Mouse (Mus musculus) cerebellum, adult 2 months (tissue): Measurements from ENCODE around the gene Nek1. TPM values are rescaled to one million over a fixed set of nuclear protein-coding genes. Genes with fewer than 3 reads are reported as not detected.
"Not testable (repeated sequence)": the region's sequence is repeated elsewhere in the genome, so short reads cannot be mapped to it uniquely, and the experiment has no call there.

Source experiments
- DNase-seq, 2 experiments: peaks; one replicate each; pipeline ENCODE4 v3.0.0; 2021
- H3K27ac ChIP-seq: fragments of 200-500 bp; 2 replicates; pipeline ENCODE4 v1.5.1; 2012; ENCODE audit warnings: low read length, control low read depth, inconsistent platforms; ENCODE audit not compliant: insufficient read depth
- H3K27me3 ChIP-seq: fragments of 200-500 bp; 2 replicates; pipeline ENCODE4 v1.6.1; 2012; ENCODE audit warnings: inconsistent platforms, mild to moderate bottlenecking, low read length, moderate library complexity; ENCODE audit not compliant: control insufficient read depth, insufficient read depth
- H3K4me1 ChIP-seq: fragments of 200-500 bp; 2 replicates; pipeline ENCODE4 v1.6.1; 2011; ENCODE audit warnings: low read length; ENCODE audit not compliant: control insufficient read depth, insufficient read depth
- H3K4me3 ChIP-seq: fragments of 200-500 bp; replicated peaks from 2 replicates; pipeline ENCODE3; 2011; ENCODE audit warnings: mild to moderate bottlenecking, low read depth, low read length, control low read depth; ENCODE audit not compliant: insufficient read depth
- CTCF ChIP-seq: fragments of 200-500 bp; IDR thresholded peaks from 2 replicates; pipeline ENCODE4 v1.5.1; 2011; ENCODE audit warnings: low read depth, mild to moderate bottlenecking, control low read depth, low read length, moderate library complexity, borderline replicate concordance; ENCODE audit not compliant: insufficient read depth
- POLR2A ChIP-seq: fragments of 200-500 bp; IDR thresholded peaks from 2 replicates; pipeline ENCODE4 v1.6.1; 2011; ENCODE audit warnings: low read length, control low read depth, borderline replicate concordance; ENCODE audit not compliant: insufficient read depth
- WGBS: fragments of 180-500 bp; shearing (Covaris S2); methylation state at CpG from one replicate; pipeline ENCODE4 v1.1.7; 2018; 5-methylcytosine and 5-hydroxymethylcytosine counted together
- polyA plus RNA-seq: library from polyadenylated mRNA; depleted of rRNA; stranded (reverse); fragments of >200 nt; gene quantifications from 2 replicates; pipeline ENCODE4 v1.2.3, GENCODE M21; 2012

Nek1 gene
- polyA plus RNA-seq, 1 experiment: 22.5 TPM

GRCm38 (mm10) chr8:60974837-60975236 lies 18.2 kb upstream of the Nek1 start:
- DNase-seq: no peak
- 86% methylated on average over 2 of the region's 2 CpGs for WGBS
- Histone ChIP-seq H3K4me3 (no peak overlapping the region), H3K27me3 (no peaks in the 10 kb centered on the region), H3K27ac (no peak overlapping the region), H3K4me1 (peaks cover 11% of the 10 kb centered on the region; the same call in 1 of the 2 replicates)
- no peak for TF ChIP-seq CTCF
- TF ChIP-seq POLR2A: no peak

- DNase-seq: no peak
- 87% methylated on average over 9 of the region's 9 CpGs for WGBS
- Histone ChIP-seq H3K27ac (no peak overlapping the region), H3K27me3 (no peaks in the 10 kb centered on the region), H3K4me3 (no peak overlapping the region), H3K4me1 (peaks cover 7% of the 10 kb centered on the region; the same call in 1 of the 2 replicates)
- TF ChIP-seq POLR2A (no peak), CTCF (no peak)
Observed at GRCm38 (mm10) chr8:60976818-60977217, 16.2 kb upstream of the Nek1 start.

DNA sequence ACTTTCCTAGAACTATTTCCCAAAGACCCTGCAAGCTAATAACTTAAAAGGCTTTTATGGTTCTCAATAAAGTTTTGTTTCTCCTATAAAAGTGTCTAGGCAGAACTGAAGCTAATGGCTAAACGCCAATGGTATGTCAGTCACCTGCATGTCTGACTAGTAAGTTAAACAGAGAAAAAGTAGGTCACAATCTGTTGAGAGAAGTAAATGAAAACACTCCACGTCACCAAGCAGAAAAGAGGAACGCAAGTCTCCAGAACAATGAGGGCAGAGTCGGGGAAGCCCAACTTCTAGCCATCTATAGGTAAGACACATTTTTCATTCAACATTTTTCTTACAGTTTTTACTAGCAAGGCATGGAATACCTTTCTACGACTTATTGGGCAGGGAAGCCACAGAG lies 14.5 kb upstream of the Nek1 start:
- no peak for TF ChIP-seq CTCF
- no peak for TF ChIP-seq POLR2A
- Histone ChIP-seq H3K4me3 (no peak overlapping the region), H3K4me1 (peaks cover 5% of the 10 kb centered on the region; the same call in 1 of the 2 replicates), H3K27ac (no peak overlapping the region), H3K27me3 (no peaks in the 10 kb centered on the region)
- 26% methylated on average over 5 of the region's 5 CpGs for WGBS
- DNase-seq: no peak

DNA sequence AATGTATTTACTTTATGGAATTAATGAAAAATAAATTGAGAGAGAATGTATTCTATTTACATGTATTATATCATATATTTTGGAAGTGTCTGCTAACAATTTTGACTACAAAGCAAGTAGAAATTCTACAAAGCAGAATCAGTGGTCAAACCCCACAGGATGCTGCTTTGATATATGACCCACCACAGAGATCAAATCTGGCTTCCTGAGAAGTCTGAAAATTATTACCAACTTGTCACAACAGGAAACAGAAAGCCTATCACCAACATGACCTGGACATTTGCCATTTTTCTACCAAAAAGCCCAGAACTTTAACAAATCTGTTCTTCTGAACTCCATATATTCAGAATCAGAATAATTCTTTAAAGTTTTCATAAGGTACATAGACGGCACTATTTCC lies 11.6 kb upstream of the Nek1 start:
- Histone ChIP-seq H3K27ac (no peak overlapping the region), H3K4me3 (no peak overlapping the region), H3K27me3 (no peaks in the 10 kb centered on the region), H3K4me1 (peaks cover 5% of the 10 kb centered on the region; the same call in 1 of the 2 replicates)
- DNase-seq: no peak
- no peak for TF ChIP-seq POLR2A
- no peak for TF ChIP-seq CTCF
- WGBS: 50% methylated on average over 1 of the region's 1 CpGs

DNA sequence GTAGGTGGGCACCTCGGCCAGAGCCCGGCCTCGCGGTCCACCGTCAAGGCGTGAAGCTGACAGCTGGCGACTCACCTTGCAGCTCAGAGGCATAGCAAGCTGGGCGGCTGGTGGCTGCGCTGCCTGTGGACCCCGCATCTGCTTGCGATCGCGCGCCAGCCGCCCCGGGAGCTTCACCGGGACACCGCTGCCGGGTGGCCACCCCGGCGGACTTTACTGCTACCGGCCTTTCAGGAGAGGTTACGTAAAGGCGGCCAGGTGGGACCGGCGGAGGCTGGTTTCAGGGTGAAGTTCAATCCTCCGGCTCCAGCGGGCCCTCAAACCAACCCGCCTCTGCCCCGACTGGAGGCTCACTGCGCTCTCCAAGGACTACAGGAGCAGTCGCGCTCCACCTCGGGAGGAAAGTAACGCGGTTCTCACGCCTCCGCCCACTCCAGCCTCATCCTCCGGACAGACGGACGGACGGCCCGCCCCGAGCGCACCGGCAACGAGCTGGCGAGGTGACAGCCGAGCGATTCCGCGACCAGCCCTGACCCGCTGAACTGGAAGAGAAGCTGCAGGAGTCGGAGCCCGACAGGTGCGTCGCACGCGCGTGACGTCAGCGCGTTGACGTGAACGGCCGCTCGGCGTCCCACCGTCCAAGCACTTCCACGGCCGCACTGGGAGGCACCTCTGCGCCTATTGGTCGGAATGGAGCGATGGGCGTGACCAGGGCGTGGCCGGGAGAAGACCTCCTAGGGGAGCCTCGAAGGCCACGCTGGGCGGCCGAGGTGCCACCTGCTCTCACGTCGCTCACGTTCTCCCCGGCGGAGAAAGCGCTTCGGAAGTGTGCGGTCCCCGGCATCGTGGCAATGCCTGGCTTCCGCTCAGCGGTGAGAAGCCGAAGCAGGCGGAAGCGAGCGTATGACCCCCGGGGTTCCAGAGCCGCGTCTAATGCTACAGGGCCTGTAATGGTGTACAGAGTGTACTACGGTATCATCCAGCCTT lies 10.0 kb upstream of the Nek1 start, which contains the start of gene Clcn3:
Clcn3 (minus strand) TSS at position 600 of the 987 bp plus-strand sequence.
- Histone ChIP-seq H3K4me1 (peaks cover 5% of the 10 kb centered on the region; the same call in 1 of the 2 replicates), H3K4me3 (peak within 1 kb of the TSS; percentile 73), H3K27me3 (no peaks in the 10 kb centered on the region), H3K27ac (peak within 1 kb of the TSS; percentile 74)
- under 1% methylated on average over 101 of the region's 101 CpGs for WGBS
- peak; percentile 98 to 99 for DNase-seq
- TF ChIP-seq CTCF (no peak), POLR2A (peak; percentile 93)

- Histone ChIP-seq H3K4me1 (peaks cover 5% of the 10 kb centered on the region; the same call in 1 of the 2 replicates), H3K27ac (peak overlapping the region; percentile 36; the same call in 1 of the 2 replicates), H3K27me3 (no peaks in the 10 kb centered on the region), H3K4me3 (peak overlapping the region; percentile 69)
- TF ChIP-seq POLR2A (no peak), CTCF (peak; percentile 64)
- WGBS: under 1% methylated on average over 9 of the region's 9 CpGs
- peak; percentile 73 to 80 for DNase-seq
Observed at GRCm38 (mm10) chr8:60983688-60984079, 9.3 kb upstream of the Nek1 start.

DNA sequence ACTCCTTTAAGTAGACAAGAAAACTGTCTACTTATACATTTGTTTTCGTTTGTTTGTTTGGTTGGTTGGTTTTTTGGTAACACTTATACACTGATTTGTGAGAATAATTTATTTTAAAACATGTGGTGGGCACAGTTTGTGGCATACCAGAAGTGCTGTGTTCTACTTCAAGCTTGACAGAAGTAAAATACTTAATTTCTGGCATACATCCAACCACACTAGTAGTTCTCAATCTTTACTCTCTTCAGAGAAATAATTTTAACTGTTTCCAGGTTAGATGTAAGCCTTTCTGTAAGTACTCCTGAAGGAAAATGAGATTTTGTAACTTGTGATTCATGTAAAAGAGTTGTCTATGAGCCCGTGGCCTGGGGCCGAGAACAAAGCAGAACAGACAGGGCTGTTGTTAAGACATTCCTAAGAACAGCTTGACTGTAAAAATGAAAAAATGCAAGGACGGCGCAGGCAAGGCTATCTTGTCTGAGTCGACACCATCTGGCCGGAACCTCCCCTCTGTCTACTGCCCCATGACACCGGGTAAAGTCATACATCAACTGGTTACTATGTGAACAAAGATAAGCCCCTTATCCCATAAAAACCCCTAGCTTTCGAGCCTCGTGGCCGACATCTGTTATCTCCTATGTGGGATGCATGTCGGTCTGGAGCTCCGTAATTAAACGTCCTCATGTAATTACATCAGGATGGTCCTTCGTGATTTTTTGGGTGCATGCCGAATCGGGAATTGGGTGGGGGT lies 8.6 kb upstream of the Nek1 start:
- whole genome bisulfite sequencing: 90% methylated on average over 17 of the region's 17 CpGs
- not testable (repeated sequence) for DNase-seq, H3K27me3 ChIP-seq, H3K27ac ChIP-seq, H3K4me3 ChIP-seq, H3K4me1 ChIP-seq

GRCm38 (mm10) chr8:60992561-60992909 lies 460 bp upstream of the Nek1 start:
- DNase-seq: no peak
- TF ChIP-seq CTCF (no peak), POLR2A (no peak)
- Histone ChIP-seq H3K27me3 (no peaks in the 10 kb centered on the region), H3K4me3 (peak overlapping the region; percentile 91), H3K27ac (peak overlapping the region; percentile 40; the same call in 1 of the 2 replicates), H3K4me1 (peaks cover 2% of the 10 kb centered on the region; the same call in 1 of the 2 replicates)
- WGBS: 1% methylated on average over 16 of the region's 16 CpGs
